Mouse (Mus musculus) spleen, adult 2 months (tissue): ENCODE results near the gene Ubac1. TPM values are rescaled to one million over a fixed set of nuclear protein-coding genes. Genes with fewer than 3 reads are reported as not detected.

Source experiments
- DNase-seq, 2 experiments: peaks; one replicate each; pipeline versions ENCODE4 v3.0.0 to v3.0.0-alpha.2; 2012 to 2021; ENCODE audit warnings: low spot score in 2 of 2, low read depth in 1 of 2
- H3K27ac ChIP-seq: fragments of 200-500 bp; 2 replicates; pipeline ENCODE4 v1.5.1; 2012; ENCODE audit warnings: low read length, inconsistent platforms; ENCODE audit not compliant: insufficient read depth
- H3K27me3 ChIP-seq: fragments of 200-500 bp; 2 replicates; pipeline ENCODE4 v1.6.1; 2012; ENCODE audit warnings: mild to moderate bottlenecking, moderate library complexity, low read length, inconsistent platforms; ENCODE audit not compliant: control insufficient read depth, insufficient read depth
- H3K36me3 ChIP-seq: fragments of 200-500 bp; 2 replicates; pipeline ENCODE4 v1.6.1; 2012; ENCODE audit warnings: mild to moderate bottlenecking, low read length, inconsistent platforms; ENCODE audit not compliant: control insufficient read depth, insufficient read depth
- H3K4me1 ChIP-seq: fragments of 200-500 bp; 2 replicates; pipeline ENCODE4 v1.6.1; 2011; ENCODE audit warnings: inconsistent platforms; ENCODE audit not compliant: control insufficient read depth, insufficient read depth, insufficient read length
- H3K4me3 ChIP-seq: fragments of 200-500 bp; 2 replicates; pipeline ENCODE4 v1.5.1; 2011; ENCODE audit warnings: mild to moderate bottlenecking, inconsistent platforms; ENCODE audit not compliant: insufficient read depth, insufficient read length; ENCODE audit errors: extremely low read depth
- CTCF ChIP-seq: fragments of 200-500 bp; IDR thresholded peaks from 2 replicates; pipeline ENCODE4 v1.5.1; 2011; ENCODE audit warnings: mild to moderate bottlenecking, inconsistent platforms; ENCODE audit not compliant: insufficient read depth, insufficient read length, insufficient replicate concordance; ENCODE audit errors: extremely low read depth
- POLR2A ChIP-seq: fragments of 200-500 bp; IDR thresholded peaks from 2 replicates; pipeline ENCODE4 v1.6.1; 2011; ENCODE audit warnings: low read depth, low read length, inconsistent platforms
- WGBS: fragments of 180-500 bp; shearing (Covaris S2); methylation state at CpG from one replicate; pipeline ENCODE4 v1.1.7; 2018; 5-methylcytosine and 5-hydroxymethylcytosine counted together
- polyA plus RNA-seq: library from polyadenylated mRNA; depleted of rRNA; stranded (reverse); fragments of >200 nt; gene quantifications from 2 replicates; pipeline ENCODE4 v1.2.3, GENCODE M21; 2012

Ubac1 gene
- polyA plus RNA-seq, 1 experiment = 80.2 TPM

DNA sequence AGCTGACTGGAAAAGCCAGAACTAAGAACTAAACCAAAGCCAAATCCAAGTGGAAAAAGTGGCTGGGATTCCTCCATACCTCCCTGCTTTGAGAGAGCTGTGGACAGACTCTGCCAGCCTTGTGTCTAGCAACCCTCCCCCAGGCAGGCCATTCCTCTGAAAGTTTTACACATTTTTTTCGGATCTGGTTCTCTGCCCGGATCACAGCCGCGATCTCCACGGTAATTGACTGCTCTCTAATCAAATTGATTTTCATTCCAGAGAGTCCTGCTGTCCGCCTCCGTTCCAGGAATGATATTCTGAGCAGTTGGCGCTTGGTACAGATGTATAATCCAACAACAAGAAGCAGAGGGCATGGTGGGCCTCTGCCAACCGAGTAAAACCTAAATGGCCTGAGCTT lies 22.7 kb upstream of the Ubac1 start:
- no peaks in the 10 kb centered on the region for H3K36me3 ChIP-seq
- H3K27ac ChIP-seq = no peak overlapping the region
- 89% methylated on average over 9 of the region's 9 CpGs for WGBS
- no peak for TF ChIP-seq CTCF
- no peak for TF ChIP-seq POLR2A
- no peak for DNase-seq
- H3K4me3 ChIP-seq = no peak overlapping the region
- H3K4me1 ChIP-seq = no peaks in the 10 kb centered on the region
- H3K27me3 ChIP-seq = no peaks in the 10 kb centered on the region

DNA sequence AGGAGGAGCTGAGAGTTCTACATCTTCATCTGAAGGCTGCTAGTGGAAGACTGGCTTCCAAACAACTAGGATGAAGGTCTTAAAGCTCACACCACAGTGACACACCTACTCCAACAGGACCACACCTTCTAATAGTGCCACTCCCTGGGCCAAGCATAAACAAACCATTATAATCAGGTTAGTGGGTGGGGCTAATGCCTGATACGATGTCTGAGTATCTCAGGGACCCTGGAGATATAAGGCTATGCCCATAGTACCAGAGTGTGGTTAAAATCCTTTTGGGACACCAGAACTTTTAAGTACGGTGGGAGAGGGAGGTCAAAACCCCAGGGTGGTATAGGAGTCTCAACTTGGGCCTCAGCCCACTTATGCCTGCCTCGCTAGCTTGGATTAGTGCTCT lies 21.1 kb upstream of the Ubac1 start:
- Histone ChIP-seq H3K4me3 (no peak overlapping the region), H3K36me3 (no peaks in the 10 kb centered on the region), H3K4me1 (no peaks in the 10 kb centered on the region), H3K27ac (no peak overlapping the region), H3K27me3 (no peaks in the 10 kb centered on the region)
- no peak for TF ChIP-seq POLR2A
- no peak for TF ChIP-seq CTCF
- no peak for DNase-seq
- WGBS = 83% methylated on average over 3 of the region's 3 CpGs

DNA sequence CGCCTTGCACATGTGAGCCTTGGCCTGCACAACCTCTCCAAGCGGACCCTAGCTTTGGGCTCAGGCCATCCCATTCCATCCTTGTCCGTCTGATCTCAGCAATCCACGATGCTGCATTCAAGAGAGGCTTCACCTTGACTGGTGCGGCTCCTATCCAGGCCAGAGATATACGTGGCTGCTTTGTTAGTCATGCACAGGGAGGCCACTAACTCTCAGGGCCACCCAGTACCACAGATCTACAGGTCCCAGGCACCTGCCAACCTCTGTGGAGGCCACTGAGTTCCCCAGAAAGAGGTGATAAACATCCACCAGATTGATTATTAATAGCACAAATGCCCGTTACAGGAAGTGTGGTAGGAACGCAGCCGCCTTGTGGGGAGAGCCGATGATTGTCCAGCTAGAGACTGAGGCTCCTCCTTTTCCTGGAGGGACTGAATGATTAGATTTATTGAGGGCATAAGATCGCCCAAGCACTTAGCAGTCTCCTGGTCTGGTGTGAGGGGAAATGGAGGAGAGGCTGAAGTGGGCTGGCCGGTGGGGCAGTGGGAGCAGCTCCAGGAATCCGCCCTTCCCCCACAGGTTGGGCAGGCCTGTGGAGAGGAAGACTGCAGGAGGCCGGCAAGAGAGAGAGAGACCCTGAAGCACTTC lies 19.7 kb upstream of the Ubac1 start:
- Histone ChIP-seq H3K36me3 (no peaks in the 10 kb centered on the region), H3K4me1 (no peaks in the 10 kb centered on the region), H3K4me3 (no peak overlapping the region), H3K27ac (no peak overlapping the region), H3K27me3 (no peaks in the 10 kb centered on the region)
- DNase-seq = no peak
- 35% methylated on average over 14 of the region's 14 CpGs for WGBS
- no peak for TF ChIP-seq CTCF
- no peak for TF ChIP-seq POLR2A

DNA sequence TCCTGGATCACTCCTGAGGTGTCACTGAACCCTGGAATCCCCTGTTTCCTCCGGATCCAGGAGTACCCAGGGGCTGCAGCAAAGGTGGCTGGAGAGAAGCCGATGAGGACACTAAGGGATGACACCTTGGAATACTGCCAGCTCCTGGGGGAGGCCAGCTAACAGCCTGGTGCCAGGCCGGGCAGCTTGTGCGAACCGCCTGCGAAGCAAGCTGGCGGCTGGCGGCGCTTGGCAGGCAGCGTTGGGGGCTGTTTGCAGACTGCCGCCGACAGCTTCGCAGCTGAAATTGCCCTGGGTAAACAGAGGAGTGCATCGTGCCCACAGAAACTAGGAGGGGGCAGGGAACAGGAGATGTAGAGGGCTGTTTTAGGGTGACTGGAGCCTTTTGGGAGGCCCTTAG lies 18.4 kb upstream of the Ubac1 start:
- TF ChIP-seq CTCF = no peak
- no peak for TF ChIP-seq POLR2A
- DNase-seq = no peak
- no peak overlapping the region for H3K27ac ChIP-seq
- H3K27me3 ChIP-seq = no peaks in the 10 kb centered on the region
- H3K4me1 ChIP-seq = no peaks in the 10 kb centered on the region
- no peak overlapping the region for H3K4me3 ChIP-seq
- no peaks in the 10 kb centered on the region for H3K36me3 ChIP-seq
- 35% methylated on average over 14 of the region's 14 CpGs for WGBS

DNA sequence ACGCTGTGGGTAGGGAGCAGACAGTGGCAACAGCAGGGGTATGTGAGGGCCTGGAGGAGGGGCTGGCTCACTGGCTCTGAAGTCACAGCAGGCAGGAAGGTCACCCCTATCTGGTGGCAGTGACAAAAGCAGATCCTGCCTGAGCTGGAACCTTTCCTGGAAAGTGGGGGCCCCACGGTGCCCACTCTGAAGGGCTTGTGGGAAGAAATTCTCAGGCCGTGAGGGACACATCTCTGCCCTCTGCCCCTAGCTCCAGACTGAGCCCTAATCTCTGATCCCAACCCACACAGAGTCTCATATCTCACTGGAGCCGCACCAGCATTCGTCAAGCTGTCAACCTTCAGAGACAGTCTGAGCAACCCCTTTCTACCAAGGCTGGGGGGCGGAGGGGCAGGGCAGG lies 15.8 kb upstream of the Ubac1 start:
- WGBS = 60% methylated on average over 6 of the region's 6 CpGs
- no peak overlapping the region for H3K27ac ChIP-seq
- H3K27me3 ChIP-seq = no peaks in the 10 kb centered on the region
- TF ChIP-seq CTCF (no peak), POLR2A (no peak)
- H3K4me3 ChIP-seq = no peak overlapping the region
- H3K4me1 ChIP-seq = no peaks in the 10 kb centered on the region
- DNase-seq = no peak
- H3K36me3 ChIP-seq = no peaks in the 10 kb centered on the region

DNA sequence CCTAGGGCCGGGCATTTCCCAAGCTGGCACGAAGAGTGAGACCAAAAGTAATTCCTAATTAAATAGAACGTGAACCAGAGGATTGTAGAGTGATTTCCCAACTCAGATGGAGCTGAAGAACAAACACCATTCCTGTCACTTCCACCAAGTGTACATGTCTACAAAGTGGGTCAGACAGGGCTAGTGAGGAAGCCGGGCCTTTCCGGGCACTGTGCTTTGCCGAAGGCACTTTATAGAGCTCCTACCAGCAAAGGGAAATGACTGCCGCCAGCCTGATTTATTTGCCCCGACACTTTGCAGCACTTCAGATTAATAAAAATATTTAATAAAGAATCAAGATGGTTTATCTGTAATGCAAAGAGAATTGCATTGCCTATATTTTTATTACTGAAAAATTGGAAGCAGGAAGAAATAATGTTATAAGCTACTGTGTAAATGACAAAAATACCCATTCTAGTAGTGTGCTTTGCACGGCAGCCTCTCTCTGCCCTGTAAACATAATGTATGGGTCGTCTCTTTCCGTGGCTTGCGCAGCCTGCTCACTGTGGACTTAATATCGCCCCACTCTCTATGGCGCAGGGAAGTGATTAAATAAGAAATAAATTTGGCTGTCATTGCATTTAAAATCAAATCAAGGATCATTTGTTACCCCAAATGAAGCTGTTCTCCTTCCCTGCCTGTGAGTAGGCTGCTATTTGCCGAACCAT lies 12.9 kb upstream of the Ubac1 start:
- Histone ChIP-seq H3K27me3 (no peaks in the 10 kb centered on the region), H3K4me1 (no peaks in the 10 kb centered on the region), H3K36me3 (no peaks in the 10 kb centered on the region), H3K27ac (no peak overlapping the region), H3K4me3 (no peak overlapping the region)
- TF ChIP-seq POLR2A (no peak), CTCF (no peak)
- WGBS = 66% methylated on average over 15 of the region's 15 CpGs
- no peak for DNase-seq

DNA sequence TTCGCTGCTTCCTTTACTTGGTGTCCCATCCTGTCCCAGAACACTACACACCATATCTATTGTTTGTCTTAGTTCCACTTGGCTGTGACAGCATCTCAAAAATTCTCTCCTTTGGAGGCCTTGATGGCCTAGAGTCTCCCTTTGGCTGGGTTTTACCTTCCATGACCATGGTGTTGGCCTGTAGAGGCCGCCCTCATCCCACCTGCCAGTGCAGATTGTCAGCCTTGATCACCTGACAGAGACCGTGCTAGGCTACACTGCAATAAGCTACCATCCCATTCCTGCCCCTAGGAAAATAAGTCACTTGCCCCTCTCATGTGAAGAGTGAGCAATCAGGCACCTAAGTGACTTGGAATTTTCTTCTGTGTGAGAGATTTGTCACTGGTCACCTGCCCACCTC lies 8.7 kb upstream of the Ubac1 start:
- no peak overlapping the region for H3K4me3 ChIP-seq
- H3K36me3 ChIP-seq = no peaks in the 10 kb centered on the region
- no peak overlapping the region for H3K27ac ChIP-seq
- 0 out of 2 replicates have a peak, but pooled peaks cover 2% of the 10 kb centered on the region for H3K27me3 ChIP-seq
- TF ChIP-seq CTCF (peak; percentile 16; the same call in 1 of the 2 replicates), POLR2A (no peak)
- no peaks in the 10 kb centered on the region for H3K4me1 ChIP-seq
- no peak for DNase-seq
- WGBS = 65% methylated on average over 3 of the region's 3 CpGs
